ENCODE assay signal across 10 mouse cellular contexts in genomic region chr7:40702191-40703045, GRCm38 (mm10).
A peak's percentile ranks its signal among the peaks of the same experiment; 100 is the strongest.
DNase-seq lines count a peak whose midpoint lies in the region; ATAC-seq lines count a peak whose summit lies in the region.
"Had no signal": no experiment of that assay in that cellular context is flagged by ENCODE, and none has a peak within 500 bp of the region (broad histone marks: within the 10 kb centered on the region; RNA-seq: fewer than 3 reads in every experiment).

No protein-coding gene starts in this region.

- no peaks in the 10 kb centered on the region for H3K4me1 ChIP-seq in embryonic facial prominence, embryonic 14.5 days (ENCODE audit: control insufficient read depth, insufficient read depth, low read length)
- H3K4me1 ChIP-seq in embryonic facial prominence, embryonic 10.5 days: no peaks in the 10 kb centered on the region
- no peaks in the 10 kb centered on the region for H3K4me1 ChIP-seq in limb, embryonic 15.5 days
- no peaks in the 10 kb centered on the region for H3K4me1 ChIP-seq in intestine, embryonic 16.5 days (ENCODE audit: control insufficient read depth, insufficient read depth, low read length)

- H3K27ac ChIP-seq in embryonic facial prominence, embryonic 14.5 days (replicated peaks; ENCODE audit: low read depth, low read length): no peak overlapping the region
- H3K27ac ChIP-seq in embryonic facial prominence, embryonic 10.5 days (replicated peaks): no peak overlapping the region
- H3K27ac ChIP-seq in limb, embryonic 15.5 days: no peak overlapping the region
- no peak overlapping the region for H3K27ac ChIP-seq in intestine, embryonic 16.5 days (ENCODE audit: low read length)

- no peak overlapping the region for H3K4me2 ChIP-seq in embryonic facial prominence, embryonic 14.5 days (ENCODE audit: low read depth, low read length)
- no peak overlapping the region for H3K4me2 ChIP-seq in limb, embryonic 15.5 days
- H3K4me2 ChIP-seq in intestine, embryonic 16.5 days (ENCODE audit: low read depth, low read length): no peak overlapping the region

- peak; percentile 58 for DNase-seq in embryonic facial prominence, embryonic 14.5 days (ENCODE audit: low spot score)
- no peak for DNase-seq in embryonic facial prominence, embryonic 10.5 days (ENCODE audit: low spot score)
- peak; percentile 17 for DNase-seq in kidney, postnatal 14 days
- DNase-seq in kidney, adult 11 months: no peak
- peak; percentile 8 for DNase-seq in ovary, postnatal 36 days (ENCODE audit: low spot score)
- DNase-seq in ovary, postnatal 14 days (ENCODE audit: low spot score): no peak
- DNase-seq: cerebellum, adult 9-11 months; layer of hippocampus, postnatal 36 days had no signal

- no peak overlapping the region for H3K9ac ChIP-seq in embryonic facial prominence, embryonic 14.5 days (ENCODE audit: low read depth, low read length)
- H3K9ac ChIP-seq in limb, embryonic 15.5 days: no peak overlapping the region
- no peak overlapping the region for H3K9ac ChIP-seq in intestine, embryonic 16.5 days (ENCODE audit: low read depth, low read length)

- peak; percentile 78; the same call in 1 of the 2 replicates for ATAC-seq in embryonic facial prominence, embryonic 14.5 days (ENCODE audit: low read depth)
- peak; percentile 44; the same call in 1 of the 2 replicates for ATAC-seq in limb, embryonic 15.5 days (ENCODE audit: insufficient number of reproducible peaks, low FRiP score, low TSS enrichment, low read depth)
- no peak for ATAC-seq in intestine, embryonic 16.5 days

- WGBS in embryonic facial prominence, embryonic 14.5 days: 72% methylated on average over 5 of the region's 5 CpGs
- WGBS in embryonic facial prominence, embryonic 10.5 days: 80% methylated on average over 5 of the region's 5 CpGs
- WGBS in limb, embryonic 15.5 days: 75% methylated on average over 5 of the region's 5 CpGs
- 72% methylated on average over 5 of the region's 5 CpGs for WGBS in intestine, embryonic 16.5 days

- H3K27me3 ChIP-seq in embryonic facial prominence, embryonic 14.5 days (replicated peaks; ENCODE audit: control insufficient read depth, insufficient read depth, low read length): no peaks in the 10 kb centered on the region
- no peaks in the 10 kb centered on the region for H3K27me3 ChIP-seq in embryonic facial prominence, embryonic 10.5 days (replicated peaks; ENCODE audit: low read depth, poor library complexity, severe bottlenecking)
- no peaks in the 10 kb centered on the region for H3K27me3 ChIP-seq in limb, embryonic 15.5 days
- no peaks in the 10 kb centered on the region for H3K27me3 ChIP-seq in intestine, embryonic 16.5 days (replicated peaks; ENCODE audit: control insufficient read depth, insufficient read depth, low read length)

- no peak overlapping the region for H3K4me3 ChIP-seq in embryonic facial prominence, embryonic 14.5 days (ENCODE audit: low read depth, low read length)
- no peak overlapping the region for H3K4me3 ChIP-seq in embryonic facial prominence, embryonic 10.5 days
- H3K4me3 ChIP-seq in limb, embryonic 15.5 days: no peak overlapping the region
- H3K4me3 ChIP-seq in intestine, embryonic 16.5 days (ENCODE audit: low read length): no peak overlapping the region

- H3K36me3 ChIP-seq in embryonic facial prominence, embryonic 14.5 days (ENCODE audit: control insufficient read depth, insufficient read depth, low read length): no peaks in the 10 kb centered on the region
- no peaks in the 10 kb centered on the region for H3K36me3 ChIP-seq in embryonic facial prominence, embryonic 10.5 days (replicated peaks)
- H3K36me3 ChIP-seq in limb, embryonic 15.5 days: no peaks in the 10 kb centered on the region
- no peaks in the 10 kb centered on the region for H3K36me3 ChIP-seq in intestine, embryonic 16.5 days (ENCODE audit: control insufficient read depth, insufficient read depth, low read length)

- H3K9me3 ChIP-seq in embryonic facial prominence, embryonic 14.5 days (ENCODE audit: control insufficient read depth, low read length): no peaks in the 10 kb centered on the region
- H3K9me3 ChIP-seq in embryonic facial prominence, embryonic 10.5 days: no peaks in the 10 kb centered on the region
- no peaks in the 10 kb centered on the region for H3K9me3 ChIP-seq in limb, embryonic 15.5 days
- H3K9me3 ChIP-seq in intestine, embryonic 16.5 days (ENCODE audit: control insufficient read depth, low read length): no peaks in the 10 kb centered on the region

Comparison
In these comparisons a context has a peak if more than half of its experiments do, and no peak if none do; other contexts are left out.
1. DNase-seq: peak in embryonic facial prominence, embryonic 14.5 days (single experiment), kidney, postnatal 14 days (single experiment) and ovary, postnatal 36 days (single experiment); none in embryonic facial prominence, embryonic 10.5 days (single experiment), kidney, adult 11 months (single experiment) and ovary, postnatal 14 days (single experiment).